Mouse (Mus musculus) heart, adult 18-20 months (tissue): ENCODE measurements around the gene Cib3. TPM values are rescaled to one million over a fixed set of nuclear protein-coding genes. Genes with fewer than 3 reads are reported as not detected.

Experiments
- total RNA-seq, 2 experiments: library from RNA; stranded (reverse); gene quantifications; 2 replicates each; pipeline ENCODE4 v1.2.3; 2021

Gene Cib3
- total RNA-seq, 2 experiments from 2014 or later = 0.62 to 1.7 TPM

Other genes with a start within 250 kb of the Cib3 start
- 1 to 10 TPM in 1 of 2 experiments, under 1 TPM in 1; 0.69 to 2.7 TPM for gene Cyp4f18, start 203.2 kb downstream of the Cib3 start, total RNA-seq
- gene Olfr372, start 171.6 kb downstream of the Cib3 start, total RNA-seq = not detected
- not detected for gene Olfr373, start 129.7 kb downstream of the Cib3 start, total RNA-seq
- not detected for gene Olfr374, start 105.8 kb downstream of the Cib3 start, total RNA-seq
- 100 to 1,000 TPM in 1 of 2 experiments, 10 to 100 TPM in 1; 89.1 to 107 TPM for gene Tpm4, start 77.9 kb downstream of the Cib3 start, total RNA-seq
- gene Rab8a, start 51.6 kb downstream of the Cib3 start, total RNA-seq = 10 to 100 TPM; 20.0 to 25.1 TPM
- gene Hsh2d, start 23.2 kb downstream of the Cib3 start, total RNA-seq = under 1 TPM in 1 of 2 experiments, not detected in 1; 0.51 TPM
- not detected for gene Gm11034, start 799 bp upstream of the Cib3 start, total RNA-seq
- gene Fam32a, start 6.9 kb upstream of the Cib3 start, total RNA-seq = 10 to 100 TPM; 20.2 to 23.1 TPM
- gene Ap1m1, start 27.2 kb upstream of the Cib3 start, total RNA-seq = 10 to 100 TPM; 46.0 to 51.8 TPM
- 1 to 10 TPM; 5.9 to 9.5 TPM for gene Gm10282, start 92.4 kb upstream of the Cib3 start, total RNA-seq
- gene Klf2, start 106.2 kb upstream of the Cib3 start, total RNA-seq = 10 to 100 TPM; 74.3 to 76.9 TPM
- 10 to 100 TPM; 35.5 to 41.0 TPM for gene Eps15l1, start 208.6 kb upstream of the Cib3 start, total RNA-seq
- gene Calr3, start 231.0 kb upstream of the Cib3 start, total RNA-seq = 10 to 100 TPM; 17.0 to 24.2 TPM
- gene 1700030K09Rik, start 231.0 kb upstream of the Cib3 start, total RNA-seq = 1 to 10 TPM; 4.6 to 5.0 TPM